In the genomic region with DNA sequence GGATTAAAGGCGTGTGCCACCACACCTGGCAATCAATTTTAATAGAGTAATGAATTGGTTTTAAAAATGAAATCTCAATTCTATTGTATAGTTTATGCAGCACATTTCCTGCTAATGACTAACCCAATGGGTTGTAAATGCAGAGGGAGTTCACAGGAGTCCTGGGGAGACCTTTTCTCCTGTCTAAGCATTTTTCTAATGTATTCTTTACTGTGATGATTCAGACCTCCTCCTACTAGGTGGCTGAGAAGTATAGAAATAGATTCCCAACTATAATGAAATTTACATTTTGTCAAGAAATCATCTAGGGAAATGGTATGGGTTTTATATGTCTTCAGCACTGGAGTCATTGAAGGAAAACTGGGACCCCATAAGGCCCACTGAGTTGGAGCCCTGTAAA, we compare ENCODE assay signal across 35 mouse cellular contexts.
"Had no signal": no experiment of that assay in that cellular context is flagged by ENCODE, and none has a peak within 500 bp of the region (broad histone marks: within the 10 kb centered on the region; RNA-seq: fewer than 3 reads in every experiment).

No protein-coding gene starts in this region.

- H3K9me3 ChIP-seq: heart, embryonic 10.5 days; heart, embryonic 12.5 days; heart, embryonic 13.5 days; heart, embryonic 15.5 days; hindbrain, embryonic 10.5 days; hindbrain, embryonic 12.5 days; hindbrain, embryonic 13.5 days; hindbrain, embryonic 15.5 days; intestine, embryonic 15.5 days; kidney, embryonic 15.5 days had no signal

- H3K27me3 ChIP-seq: heart, embryonic 12.5 days; heart, embryonic 13.5 days; heart, embryonic 15.5 days; hindbrain, embryonic 12.5 days; hindbrain, embryonic 13.5 days; hindbrain, embryonic 15.5 days; intestine, embryonic 15.5 days; kidney, embryonic 15.5 days had no signal

- ATAC-seq: hindbrain, embryonic 16.5 days; hindbrain, postnatal 0 days; inflammation-experienced regulatory T-cells, adult 6 months; intestine, embryonic 15.5 days; intestine, embryonic 16.5 days; intestine, postnatal 0 days had no signal

- DNase-seq: heart, postnatal 10 days; heart, postnatal 14 days; heart, postnatal 36 days; heart, postnatal 4 days; kidney, adult 11 months; kidney, adult 18-20 months; kidney, adult 2 months; kidney, adult 8-10 months; kidney, adult 9 months; kidney, postnatal 10 days; kidney, postnatal 14 days; kidney, postnatal 25 days; kidney, postnatal 36 days; kidney, postnatal 4 days; layer of hippocampus, adult 9-11 months; layer of hippocampus, postnatal 36 days had no signal

- H3K9ac ChIP-seq: heart, embryonic 12.5 days; heart, embryonic 13.5 days; heart, embryonic 15.5 days; hindbrain, embryonic 12.5 days; hindbrain, embryonic 13.5 days; hindbrain, embryonic 14.5 days; hindbrain, embryonic 15.5 days; intestine, embryonic 15.5 days; kidney, embryonic 15.5 days had no signal

- H3K4me3 ChIP-seq: heart, embryonic 10.5 days; heart, embryonic 12.5 days; heart, embryonic 13.5 days; heart, embryonic 15.5 days; hindbrain, embryonic 10.5 days; hindbrain, embryonic 12.5 days; hindbrain, embryonic 13.5 days; hindbrain, embryonic 15.5 days; intestine, embryonic 15.5 days; kidney, embryonic 15.5 days; layer of hippocampus, adult 2 months had no signal

- H3K36me3 ChIP-seq: heart, embryonic 10.5 days; heart, embryonic 12.5 days; hindbrain, embryonic 15.5 days; intestine, embryonic 15.5 days; kidney, embryonic 15.5 days had no signal

- H3K27ac ChIP-seq: heart, embryonic 10.5 days; heart, embryonic 13.5 days; heart, embryonic 15.5 days; hindbrain, embryonic 10.5 days; hindbrain, embryonic 12.5 days; hindbrain, embryonic 13.5 days; hindbrain, embryonic 14.5 days; hindbrain, embryonic 15.5 days; hindbrain, postnatal 0 days; intestine, embryonic 15.5 days; kidney, embryonic 15.5 days; kidney, postnatal 0 days; layer of hippocampus, adult 2 months had no signal

- H3K4me1 ChIP-seq: heart, embryonic 10.5 days; heart, embryonic 12.5 days; heart, embryonic 13.5 days; heart, embryonic 15.5 days; hindbrain, embryonic 12.5 days; hindbrain, embryonic 13.5 days; intestine, embryonic 15.5 days; kidney, embryonic 15.5 days had no signal

- H3K4me2 ChIP-seq: heart, embryonic 11.5 days; heart, embryonic 12.5 days; heart, embryonic 13.5 days; heart, embryonic 15.5 days; hindbrain, embryonic 12.5 days; hindbrain, embryonic 13.5 days; hindbrain, embryonic 14.5 days; hindbrain, embryonic 15.5 days; intestine, embryonic 15.5 days; kidney, embryonic 15.5 days had no signal
